Mouse (Mus musculus) cerebellum, adult 11-12 months (tissue): ENCODE measurements around the gene Hist3h2a.

Experiments
- DNase-seq: peaks from one replicate; pipeline ENCODE4 v3.0.0; 2022

Hist3h2a gene

DNA sequence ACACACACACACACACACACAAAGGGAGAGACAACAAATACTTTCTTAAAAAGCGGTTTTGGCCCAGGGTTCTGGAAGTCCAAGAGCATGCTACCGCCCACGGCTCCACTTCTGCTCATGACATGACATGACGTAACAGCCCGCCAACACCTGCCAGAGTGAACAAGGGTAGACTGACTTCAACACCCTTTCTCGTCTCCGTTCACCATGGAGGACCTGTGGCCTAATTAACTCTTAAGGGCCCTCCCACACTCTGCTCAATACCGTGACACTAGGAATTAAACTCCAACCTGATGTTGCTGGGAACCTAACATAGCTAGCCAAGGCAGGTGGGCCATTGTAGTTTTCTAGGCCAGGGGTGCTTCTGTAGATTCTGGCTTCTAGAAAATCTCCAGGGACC, 14.5 kb downstream of the Hist3h2a start:
- no peak for DNase-seq

DNA sequence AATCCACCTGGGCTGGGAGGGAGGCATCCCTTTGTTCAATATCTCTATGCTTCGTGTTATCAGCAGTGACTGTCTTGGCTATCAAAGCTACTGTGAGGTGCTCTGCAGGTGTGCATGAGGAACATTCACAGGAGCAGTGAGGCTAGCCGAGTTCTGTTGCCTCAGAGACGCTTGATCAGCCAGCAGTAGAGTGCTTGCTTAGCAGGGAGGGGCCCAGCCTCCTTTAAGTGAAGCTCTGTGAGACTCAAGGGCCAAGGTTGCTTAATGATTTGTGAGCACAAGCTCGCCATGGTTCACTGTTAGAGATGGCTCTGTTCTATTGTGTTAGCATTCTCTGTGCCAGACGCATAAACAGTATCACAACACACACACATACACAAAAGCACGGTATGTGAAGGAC, 15.2 kb downstream of the Hist3h2a start:
- DNase-seq, result no peak

DNA sequence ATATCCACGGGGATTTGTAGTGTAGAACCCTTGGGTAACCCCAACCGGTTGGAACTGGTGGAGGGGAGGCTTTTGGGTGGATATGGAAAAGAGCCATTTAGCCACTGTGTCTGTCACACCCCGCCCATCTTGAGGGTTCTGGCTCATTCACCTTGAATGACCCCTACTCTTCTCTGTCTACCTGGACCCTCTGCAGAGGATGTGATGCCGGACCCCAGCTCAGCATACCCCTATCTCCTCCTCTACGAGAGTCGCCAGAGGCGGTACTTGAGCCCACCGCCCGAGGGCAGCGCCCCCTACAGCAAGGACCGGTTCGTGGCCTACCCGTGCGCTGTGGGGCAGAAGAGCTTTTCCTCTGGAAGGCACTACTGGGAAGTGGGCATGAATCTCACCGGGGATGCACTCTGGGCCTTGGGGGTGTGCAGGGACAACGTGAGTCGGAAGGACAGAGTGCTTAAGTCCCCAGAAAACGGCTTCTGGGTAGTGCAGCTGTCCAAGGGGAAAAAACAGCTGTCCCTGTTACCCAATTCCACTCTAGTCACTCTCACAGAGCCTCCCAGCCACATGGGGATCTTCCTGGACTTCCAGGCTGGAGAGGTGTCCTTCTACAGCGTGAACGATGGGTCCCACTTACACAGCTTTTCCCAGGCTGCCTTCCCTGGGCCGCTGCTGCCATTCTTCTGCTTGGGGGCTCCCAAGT, 16.5 kb downstream of the Hist3h2a start:
- DNase-seq, result peak; percentile 8

DNA sequence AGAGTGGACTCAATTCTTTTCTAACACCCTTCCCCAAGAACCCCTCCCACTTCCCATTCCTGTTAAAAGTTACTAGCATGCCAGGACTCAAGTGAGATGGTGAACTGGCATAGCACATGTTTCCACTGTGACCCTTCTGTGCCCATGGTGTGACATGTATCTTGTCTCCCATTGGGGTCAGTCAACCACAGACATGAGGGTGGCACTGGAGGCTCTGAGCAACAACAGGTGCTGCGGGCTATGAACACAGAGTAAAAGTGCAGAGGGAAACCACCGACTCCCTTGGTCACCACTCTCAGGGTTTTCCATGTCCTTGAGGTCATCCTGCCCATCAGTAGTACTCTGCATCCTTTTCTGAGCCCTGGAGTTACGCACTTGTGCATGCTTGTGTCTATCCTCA, 17.3 kb downstream of the Hist3h2a start:
- no peak for DNase-seq

DNA sequence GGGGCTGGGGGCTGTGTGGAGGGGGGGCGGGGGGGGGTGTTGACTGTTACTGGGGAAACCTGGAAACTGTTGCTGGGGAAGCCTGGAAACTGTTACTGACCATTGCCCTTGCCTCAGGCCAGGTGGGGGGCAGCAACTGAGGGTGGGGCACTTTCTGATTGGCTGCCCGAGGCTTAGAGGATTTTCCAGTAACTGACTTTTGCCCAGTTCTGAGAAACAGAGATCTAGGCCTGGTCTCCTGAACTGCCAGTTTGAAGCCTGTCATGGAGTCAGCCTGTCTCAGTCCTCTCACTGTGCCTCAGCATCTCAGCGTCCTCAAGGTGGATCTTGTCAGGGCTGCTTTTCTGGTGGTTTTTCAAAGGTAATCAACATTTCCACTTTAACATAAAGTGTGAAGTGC, 19.9 kb downstream of the Hist3h2a start:
- DNase-seq, result no peak

DNA sequence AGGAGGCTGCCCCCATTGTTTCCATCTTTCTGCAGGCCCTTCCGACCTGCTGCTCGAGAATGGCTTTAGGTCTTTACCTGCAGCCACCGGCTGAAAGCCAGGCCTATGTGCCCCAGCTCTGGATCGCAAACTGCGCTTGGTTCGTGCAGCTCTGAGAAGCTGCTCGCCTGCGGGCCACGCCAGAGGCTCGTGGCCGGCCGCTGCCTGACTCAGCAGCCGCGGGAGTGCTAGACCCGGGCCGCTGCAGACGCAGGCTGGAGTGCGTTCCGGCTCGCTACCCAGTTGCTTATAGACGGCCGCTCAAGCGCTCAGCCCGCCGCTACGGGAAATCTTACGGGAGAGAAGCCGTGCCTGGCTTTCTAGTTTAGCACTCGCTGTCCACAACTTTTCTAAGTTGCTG, 22.7 kb downstream of the Hist3h2a start:
- DNase-seq, result no peak

DNA sequence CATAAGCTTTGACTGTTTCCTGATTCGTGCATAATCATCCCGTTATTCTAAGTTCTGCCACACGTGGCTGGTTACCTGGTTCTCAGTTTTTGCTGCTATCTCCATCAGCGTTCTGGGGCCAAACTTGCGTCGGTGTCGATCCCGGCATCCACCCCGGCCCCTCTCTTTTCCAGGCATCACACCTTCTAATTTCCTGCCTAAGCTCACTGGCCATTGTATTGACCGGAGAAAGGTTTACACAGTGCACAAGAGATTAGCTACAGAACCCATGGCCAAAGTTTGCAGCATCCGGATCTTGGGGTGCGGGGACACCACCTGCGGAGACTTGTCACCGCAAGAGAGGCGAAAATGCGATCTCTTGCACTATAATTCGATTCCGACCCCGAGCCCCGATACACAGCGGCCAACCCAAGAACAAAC, 23.1 kb downstream of the Hist3h2a start:
- no peak for DNase-seq

DNA sequence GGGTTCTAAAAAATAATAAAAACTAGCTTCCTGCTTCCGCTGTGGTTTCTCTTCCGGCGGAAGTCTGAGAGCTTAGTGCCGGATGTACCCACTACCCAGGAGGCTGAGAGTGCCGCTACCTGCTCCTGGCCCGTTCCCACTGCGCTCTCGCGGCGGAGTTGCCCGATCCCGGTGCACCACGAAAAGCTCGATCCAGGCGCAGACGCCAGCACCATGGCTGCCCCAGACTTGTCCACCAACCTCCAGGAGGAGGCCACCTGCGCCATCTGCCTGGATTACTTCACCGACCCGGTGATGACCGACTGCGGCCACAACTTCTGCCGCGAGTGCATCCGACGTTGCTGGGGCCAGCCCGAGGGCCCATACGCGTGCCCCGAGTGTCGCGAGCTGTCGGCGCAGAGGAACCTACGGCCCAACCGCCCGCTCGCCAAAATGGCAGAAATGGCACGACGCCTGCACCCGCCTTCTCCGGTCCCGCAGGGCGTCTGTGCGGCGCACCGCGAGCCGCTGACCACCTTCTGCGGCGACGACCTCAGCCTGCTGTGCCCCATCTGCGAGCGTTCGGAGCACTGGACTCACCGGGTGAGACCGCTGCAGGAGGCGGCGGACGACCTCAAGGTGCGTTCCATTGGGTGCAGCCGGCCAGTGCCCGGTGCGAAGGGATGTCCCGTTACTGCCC, 23.7 kb downstream of the Hist3h2a start, which contains the start of gene Trim11:
TSS of gene Trim11 (plus strand) at position 67 of the 679 bp plus-strand sequence.
- peak; percentile 58 for DNase-seq

DNA sequence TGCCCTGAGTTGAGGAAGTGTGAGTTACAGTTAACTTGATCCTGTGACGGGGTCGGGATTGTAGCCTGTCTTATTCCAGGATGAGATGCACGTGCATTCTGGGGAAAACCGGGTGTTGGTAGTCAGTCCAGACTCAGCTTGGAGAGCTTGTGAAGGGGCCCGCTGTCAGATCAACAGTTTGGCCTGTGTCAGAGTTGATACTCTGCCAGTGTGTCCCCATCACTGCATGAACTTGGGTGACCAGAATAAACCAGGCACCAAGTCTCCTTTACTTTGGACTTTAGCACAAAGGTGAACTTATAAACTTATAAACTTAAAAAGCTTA, 24.2 kb downstream of the Hist3h2a start:
- no peak for DNase-seq

DNA sequence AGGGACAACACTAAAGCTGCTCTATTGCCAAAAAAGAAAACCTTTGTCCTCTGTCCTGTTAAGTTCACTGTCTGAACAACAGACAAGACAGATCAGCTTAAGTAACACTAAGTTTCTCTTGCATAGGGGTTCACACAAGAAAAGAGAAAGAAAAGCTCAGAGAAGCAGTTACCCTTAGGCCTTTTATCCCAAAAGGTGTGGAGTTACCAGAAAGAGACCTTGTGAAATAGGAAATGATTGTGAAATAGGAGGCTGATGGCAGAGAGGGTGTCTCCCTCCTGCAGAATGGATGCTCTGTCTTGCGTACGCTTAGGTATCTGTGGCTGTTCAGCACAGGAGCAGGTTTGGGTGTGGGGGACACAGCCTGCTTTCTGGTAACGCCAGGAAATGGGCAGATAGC, 24.7 kb downstream of the Hist3h2a start:
- no peak for DNase-seq

DNA sequence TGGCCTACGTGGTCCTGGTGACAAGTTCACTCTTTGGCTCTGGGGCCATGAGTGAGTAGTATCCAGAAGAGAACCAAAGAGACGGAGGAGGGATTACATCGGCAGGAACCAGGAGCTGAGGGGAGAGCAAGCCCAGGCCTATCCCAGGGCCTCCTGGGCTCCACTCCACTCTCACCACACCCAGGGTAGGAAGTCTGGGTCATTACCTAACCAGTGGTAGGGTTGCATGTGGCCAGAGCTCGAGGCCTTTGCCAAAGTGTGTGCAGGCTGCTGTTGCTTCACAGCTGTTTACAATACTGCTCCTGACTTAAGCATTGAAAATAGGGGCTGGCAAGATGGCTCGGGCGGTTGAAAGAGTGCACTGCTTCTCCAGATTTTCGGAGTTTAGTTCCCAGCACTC, 25.2 kb downstream of the Hist3h2a start:
- no peak for DNase-seq

DNA sequence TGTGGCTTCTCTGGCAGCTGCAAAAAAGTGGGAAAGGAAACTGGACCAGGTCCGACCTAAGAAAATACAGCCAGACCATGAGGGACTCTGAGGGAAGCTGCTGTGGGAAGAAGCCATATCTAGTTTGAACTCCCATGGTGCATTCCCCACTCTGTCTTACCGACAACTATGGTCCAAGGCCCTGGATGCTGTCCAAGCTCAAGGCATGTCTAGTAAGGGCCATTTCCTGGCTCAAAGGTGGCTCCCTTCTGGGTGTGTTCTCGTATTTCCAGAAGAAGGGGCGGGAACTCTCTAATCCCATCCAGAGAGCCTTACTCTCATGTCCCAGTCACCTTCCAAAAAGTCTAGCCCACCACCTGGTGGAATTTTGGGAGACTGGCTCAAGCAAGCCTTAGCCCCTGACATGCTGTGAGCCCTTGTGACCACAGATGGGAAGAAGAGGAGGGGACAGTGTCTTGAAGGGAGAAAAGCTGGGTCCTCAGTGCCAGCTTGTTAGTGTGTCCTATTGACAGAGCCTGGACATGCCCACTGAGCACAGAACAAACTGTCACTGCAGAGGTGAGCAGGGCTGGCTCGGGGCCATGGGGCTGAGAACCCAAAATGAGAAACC, 26.0 kb downstream of the Hist3h2a start:
- DNase-seq, result no peak

DNA sequence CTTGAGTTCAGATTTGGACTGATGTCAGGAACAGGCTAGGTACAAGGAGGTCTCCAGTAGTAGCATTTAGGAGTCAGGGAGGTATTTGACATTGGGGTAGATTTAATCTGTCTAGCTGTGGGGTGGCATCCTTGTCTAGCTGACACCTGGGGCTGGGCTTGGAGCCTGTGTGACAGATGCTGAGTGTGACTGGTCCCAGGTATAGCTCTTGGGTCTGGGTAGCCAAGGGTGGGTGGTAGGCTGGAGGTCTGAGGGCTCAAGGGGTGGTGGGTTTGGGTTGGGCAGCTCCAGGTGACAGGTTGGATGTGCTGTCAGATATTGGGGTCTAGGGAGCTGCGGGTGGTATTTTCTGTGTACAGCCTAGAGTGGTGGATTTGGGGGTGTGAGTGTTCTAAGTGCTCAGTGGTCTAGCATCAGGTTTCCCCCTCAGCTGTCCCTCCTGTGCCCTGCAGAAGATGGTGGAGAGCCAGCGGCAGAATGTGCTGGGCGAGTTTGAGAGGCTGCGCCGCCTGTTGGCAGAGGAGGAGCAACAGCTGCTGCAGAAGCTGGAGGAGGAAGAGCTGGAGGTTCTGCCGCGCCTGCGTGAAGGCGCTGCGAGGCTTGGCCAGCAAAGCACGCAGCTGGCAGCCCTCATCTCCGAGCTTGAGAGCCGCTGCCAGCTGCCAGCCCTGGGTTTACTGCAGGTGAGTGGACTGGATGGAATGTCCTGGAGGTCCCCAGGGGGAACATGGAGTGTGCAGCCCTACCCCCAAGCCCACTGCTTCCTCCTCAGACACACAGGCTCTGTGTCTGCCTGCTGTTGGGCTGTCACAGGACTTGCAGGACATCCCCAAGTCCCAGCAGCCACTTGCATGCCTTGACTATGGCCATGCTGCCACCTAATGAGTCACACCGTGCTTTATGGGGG, 27.3 kb downstream of the Hist3h2a start:
- no peak for DNase-seq

DNA sequence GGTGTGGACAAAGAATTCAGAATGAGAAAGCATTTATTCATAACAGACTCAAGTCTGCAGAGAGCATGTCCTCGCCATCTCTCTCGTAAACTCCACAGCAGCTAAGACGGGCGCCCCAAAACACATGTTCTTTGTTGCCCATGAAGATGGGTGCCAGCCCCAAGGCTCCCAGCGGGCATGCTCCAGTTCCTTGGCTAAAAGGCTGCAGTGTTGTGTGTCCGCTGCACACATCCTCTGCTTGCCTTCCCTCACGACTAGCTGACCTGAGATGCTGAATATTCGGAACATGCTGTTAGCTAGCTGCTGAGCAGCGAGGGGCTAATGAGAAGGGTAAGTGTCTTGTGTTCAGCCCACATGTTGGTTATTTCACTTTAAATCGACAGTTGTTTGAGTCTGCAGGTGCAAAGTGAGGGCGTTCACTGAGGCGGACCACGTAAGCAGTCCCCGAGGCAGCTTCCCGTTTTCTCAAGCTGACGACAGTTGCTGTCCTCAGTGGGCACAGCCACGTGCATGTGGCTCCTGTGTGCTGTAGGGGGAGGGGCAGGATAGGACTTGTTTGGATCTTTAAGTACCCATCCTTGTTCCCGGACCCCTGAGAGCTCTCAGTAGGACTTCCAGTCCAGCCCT, 28.1 kb downstream of the Hist3h2a start:
- DNase-seq, result no peak

DNA sequence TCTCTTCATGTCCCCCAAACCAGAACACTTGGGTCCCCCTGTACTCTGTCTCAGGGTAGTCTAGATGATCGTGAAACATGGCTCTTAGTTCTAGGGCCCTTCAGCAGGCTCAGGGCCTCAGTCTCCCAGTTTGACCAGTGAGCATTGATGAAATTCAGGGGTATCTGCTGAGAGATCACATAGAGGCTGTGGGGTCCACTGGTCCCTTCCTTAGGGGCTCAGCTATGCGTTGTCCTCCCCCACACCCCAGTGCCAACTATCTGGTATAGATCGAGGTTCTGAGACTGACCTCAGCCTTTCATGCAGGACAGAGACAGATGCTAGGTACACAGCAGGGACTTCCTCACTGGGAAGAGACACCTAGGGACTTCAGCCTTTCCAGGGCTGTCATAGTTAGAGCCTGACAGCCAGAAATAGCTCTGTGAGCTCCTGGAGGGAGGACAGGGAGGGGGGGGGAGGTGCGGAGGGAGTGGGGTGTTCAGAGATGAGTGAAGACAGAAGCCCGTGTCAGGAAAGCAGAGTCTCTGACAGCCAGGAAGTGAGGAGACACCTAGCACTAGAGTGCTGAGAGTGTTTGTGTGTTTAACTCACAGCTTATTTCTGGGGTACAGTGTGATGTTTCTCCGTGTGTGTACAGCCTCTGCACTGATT, 29.3 kb downstream of the Hist3h2a start:
- no peak for DNase-seq

DNA sequence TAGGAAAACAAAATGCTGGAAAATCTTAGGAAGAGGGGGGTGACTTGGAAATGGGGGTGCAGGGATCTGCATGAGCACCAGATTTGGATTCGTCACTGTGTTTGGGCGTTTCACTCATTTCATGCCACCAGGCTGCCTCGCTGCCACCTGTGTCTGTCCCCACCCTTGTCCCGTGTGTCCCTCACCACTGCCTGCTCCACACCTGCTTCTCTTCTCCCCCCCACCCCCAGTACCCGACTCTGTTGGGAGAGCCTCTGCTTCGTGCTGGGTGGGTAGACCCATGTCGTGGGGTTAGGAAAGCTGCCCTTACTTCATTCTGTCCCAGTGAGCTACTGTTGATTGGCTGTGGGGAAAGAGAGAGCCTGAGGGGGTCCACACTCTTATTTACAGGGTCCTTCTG, 30.2 kb downstream of the Hist3h2a start:
- DNase-seq, result no peak

DNA sequence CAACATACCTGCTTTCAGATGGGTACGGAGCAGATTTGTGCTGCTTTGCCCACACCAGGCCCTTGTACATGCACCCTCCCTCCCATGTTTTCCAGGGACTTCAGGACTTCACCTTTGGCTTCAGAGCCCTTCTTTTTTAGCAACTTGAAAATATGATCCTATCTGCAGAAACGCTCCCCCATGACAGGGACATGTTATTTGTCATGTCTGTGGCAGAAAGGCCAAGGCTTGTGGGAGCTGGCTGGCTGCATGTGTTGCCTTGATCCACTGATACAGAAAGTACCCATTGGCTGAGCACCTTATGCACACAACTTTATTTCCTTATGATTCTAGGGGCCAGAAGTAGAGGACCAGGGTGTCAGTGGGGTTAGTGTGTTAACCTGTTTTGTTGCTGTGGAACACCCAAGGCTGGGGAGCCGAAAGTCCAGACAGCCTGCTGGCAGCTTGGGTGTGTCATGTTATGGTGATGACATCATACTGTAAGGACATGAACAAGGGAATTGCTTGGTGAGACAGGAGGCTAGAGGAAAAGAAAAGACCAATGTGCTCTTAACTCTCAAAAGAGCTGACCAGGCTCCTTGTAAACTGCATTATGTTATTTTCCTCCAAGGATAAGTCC, 30.9 kb downstream of the Hist3h2a start:
- DNase-seq, result no peak

DNA sequence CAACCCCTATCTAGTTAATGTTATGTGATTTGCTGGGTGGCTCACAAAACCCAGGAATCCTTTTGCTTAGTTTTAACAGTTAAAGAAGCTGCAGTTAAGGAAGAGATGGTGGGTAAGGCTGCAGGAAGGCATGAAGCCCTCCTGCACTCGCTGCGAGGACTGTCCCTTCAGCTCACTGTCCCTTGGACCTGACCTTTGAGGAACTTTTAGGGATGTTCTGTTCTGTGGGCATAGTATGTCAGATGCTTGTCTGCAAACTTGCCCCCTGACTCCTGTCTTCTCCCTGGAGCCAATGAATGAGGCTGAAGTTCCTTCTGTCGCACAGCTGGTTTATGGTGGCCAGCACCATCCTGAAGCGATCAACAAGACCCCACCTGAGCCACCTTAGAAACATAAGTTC, 34.7 kb downstream of the Hist3h2a start:
- no peak for DNase-seq

DNA sequence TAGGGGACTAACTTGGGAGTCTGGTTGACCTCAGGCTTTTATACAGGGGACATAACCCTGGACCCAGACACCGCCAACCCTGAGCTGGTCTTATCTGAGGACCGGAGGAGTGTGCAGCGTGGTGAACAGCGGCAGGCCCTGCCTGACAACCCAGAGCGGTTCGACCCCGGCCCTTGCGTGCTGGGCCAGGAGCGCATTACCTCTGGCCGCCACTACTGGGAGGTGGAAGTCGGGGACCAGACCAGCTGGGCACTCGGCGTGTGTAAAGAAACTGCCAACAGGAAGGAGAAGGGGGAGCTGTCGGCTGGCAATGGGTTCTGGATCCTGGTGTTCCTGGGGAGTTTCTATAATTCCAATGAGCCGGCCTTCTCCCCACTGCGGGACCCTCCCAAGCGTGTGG, 35.7 kb downstream of the Hist3h2a start:
- no peak for DNase-seq

DNA sequence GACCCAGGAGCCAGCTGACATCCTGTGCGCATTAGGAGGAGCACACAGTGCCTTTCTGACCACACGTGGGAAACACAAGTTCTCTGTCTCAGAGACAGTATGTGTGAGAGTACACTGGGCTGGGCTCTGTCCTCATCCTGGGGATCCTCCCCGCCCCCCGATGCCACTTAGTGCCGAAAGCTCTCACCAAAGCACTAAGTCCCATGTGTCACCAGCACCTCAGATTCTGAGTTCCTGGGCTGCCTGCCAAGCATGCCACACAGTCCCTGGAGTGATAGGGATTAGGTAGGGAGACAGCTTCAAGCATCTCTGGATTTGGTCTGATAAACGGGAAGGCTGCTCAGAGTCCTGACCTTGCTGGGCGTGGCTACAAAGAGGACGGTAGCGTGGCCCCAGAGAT, 36.3 kb downstream of the Hist3h2a start:
- no peak for DNase-seq

DNA sequence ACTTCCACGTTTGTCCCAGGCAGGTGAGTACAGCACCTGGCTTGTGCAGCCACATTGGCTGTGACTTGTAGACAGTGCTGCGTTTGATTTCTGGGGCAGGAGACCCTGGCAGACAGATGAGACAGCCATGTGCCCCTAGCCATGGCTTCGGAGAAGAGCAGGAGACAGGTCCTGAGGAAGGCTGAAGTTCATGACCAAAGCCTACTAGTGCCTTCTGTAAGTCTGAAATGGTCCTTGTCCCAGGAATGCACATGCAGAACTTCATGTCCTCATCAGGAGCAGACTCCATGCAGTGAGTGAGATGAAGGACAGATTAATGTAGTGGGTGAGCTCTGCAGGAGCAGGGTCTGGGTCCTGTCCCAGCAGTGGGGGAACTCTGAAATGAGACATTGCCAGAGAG, 37.4 kb downstream of the Hist3h2a start:
- DNase-seq, result no peak

DNA sequence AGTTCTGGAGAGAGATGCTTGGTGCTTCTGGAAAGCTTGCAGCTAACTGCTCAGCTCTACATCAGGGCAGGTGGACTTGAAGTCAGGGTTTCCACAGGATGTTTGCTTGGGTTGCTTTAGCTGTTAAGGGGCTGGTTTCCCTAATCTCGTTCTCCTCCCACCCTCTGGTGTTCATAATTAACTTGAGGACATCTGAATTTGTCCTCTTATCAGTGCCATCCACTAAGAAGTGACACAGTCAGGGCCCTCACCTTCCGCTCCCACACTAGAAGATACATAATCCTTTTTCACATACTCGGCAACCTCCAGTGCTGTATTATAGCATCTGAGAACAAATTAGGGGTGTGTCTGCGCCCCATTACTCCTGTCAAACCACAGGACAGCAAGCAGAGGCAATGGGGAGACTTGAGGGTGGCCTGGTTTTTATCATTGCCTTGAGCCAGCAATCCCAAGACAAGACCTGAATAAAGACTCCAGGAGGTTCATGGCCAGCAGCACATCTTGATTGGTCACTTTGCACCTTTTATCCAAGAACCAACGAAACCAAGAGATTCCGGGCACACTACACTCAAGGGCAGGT, 38.7 kb downstream of the Hist3h2a start:
- DNase-seq, result no peak
